Mouse (Mus musculus): Measurements from ENCODE around the gene H2-Ke6. TPM values are rescaled to one million over a fixed set of nuclear protein-coding genes. Genes with fewer than 3 reads are reported as not detected.

Gene H2-Ke6
- polyA plus RNA-seq (2015; fragmentation: Nextera tagmentation; extraction: Ambion mirVana), result 45.0 and 50.3 TPM in 2 replicates

DNA sequence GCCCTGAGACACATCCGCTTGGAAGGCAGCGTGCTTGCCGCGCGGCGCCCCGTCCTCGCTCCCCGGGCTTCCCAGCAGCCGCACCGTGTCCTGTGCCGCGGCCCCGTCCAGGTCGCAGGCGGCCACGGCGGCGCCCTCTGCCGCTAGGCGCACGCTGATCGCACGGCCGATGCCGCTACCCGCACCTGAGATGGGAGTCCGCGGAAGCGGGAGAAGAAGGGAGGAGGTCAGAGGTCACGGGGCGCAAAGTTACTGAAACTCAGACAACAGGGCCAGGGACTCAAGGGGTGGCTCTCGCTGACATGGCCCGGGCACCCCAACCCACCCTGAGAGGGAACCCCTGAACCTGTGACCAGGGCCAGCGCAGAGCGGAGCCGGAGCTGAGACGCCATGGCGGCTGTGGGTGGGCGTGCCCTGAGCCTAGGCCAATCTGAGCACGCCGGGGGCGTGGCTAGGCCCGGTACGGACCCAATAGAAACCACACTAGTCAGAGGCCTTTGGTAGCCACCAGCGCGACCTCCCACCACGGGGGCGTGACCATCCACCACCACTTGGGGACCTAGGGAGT is at the start of gene H2-Ke6:
TSS of gene H2-Ke6 (minus strand) at position 405 of the 568 bp plus-strand sequence.
- WGBS, result under 1% methylated on average over 47 of the region's 49 CpGs
- ATAC-seq (ENCODE audit: insufficient number of reproducible peaks, low FRiP score, low TSS enrichment, low read depth), result peak; percentile 72
- peaks cover 76% of the 10 kb centered on the region for H3K4me1 ChIP-seq

GRCm38 (mm10) chr17:34077549-34077948 is 49.7 kb upstream of the H2-Ke6 start:
- under 1% methylated on average over 9 of the region's 9 CpGs for WGBS
- ATAC-seq (ENCODE audit: insufficient number of reproducible peaks, low FRiP score, low TSS enrichment, low read depth), result no peak
- H3K4me2 ChIP-seq, result no peak overlapping the region
- no peaks in the 10 kb centered on the region for H3K9me3 ChIP-seq
- H3K9ac ChIP-seq, result no peak overlapping the region
- H3K36me3 ChIP-seq, result no peaks in the 10 kb centered on the region
- H3K4me3 ChIP-seq, result no peak overlapping the region
- H3K27ac ChIP-seq, result no peak overlapping the region
- 0 out of 2 replicates have a peak, but pooled peaks cover 3% of the 10 kb centered on the region for H3K4me1 ChIP-seq
- peaks cover 29% of the 10 kb centered on the region for H3K27me3 ChIP-seq

More for the DNA sequence above, at the start of gene H2-Ke6:
- H3K4me3 ChIP-seq, result peak within 1 kb of the TSS; percentile 96
- peak within 1 kb of the TSS; percentile 58 for H3K9ac ChIP-seq
- H3K27me3 ChIP-seq, result no peaks in the 10 kb centered on the region
- H3K27ac ChIP-seq, result peak within 1 kb of the TSS; percentile 81
- H3K4me2 ChIP-seq, result peak within 1 kb of the TSS; percentile 96
- H3K36me3 ChIP-seq, result peaks cover 31% of the 10 kb centered on the region
- H3K9me3 ChIP-seq, result no peaks in the 10 kb centered on the region

- H3K27ac ChIP-seq, result no peak overlapping the region
- no peaks in the 10 kb centered on the region for H3K9me3 ChIP-seq
- H3K9ac ChIP-seq, result no peak overlapping the region
- H3K36me3 ChIP-seq, result no peaks in the 10 kb centered on the region
- 40% methylated on average over 7 of the region's 7 CpGs for WGBS
- peaks cover 27% of the 10 kb centered on the region for H3K27me3 ChIP-seq
- no peak overlapping the region for H3K4me2 ChIP-seq
- 0 out of 2 replicates have a peak, but pooled peaks cover 3% of the 10 kb centered on the region for H3K4me1 ChIP-seq
- ATAC-seq (ENCODE audit: insufficient number of reproducible peaks, low FRiP score, low TSS enrichment, low read depth), result no peak
- H3K4me3 ChIP-seq, result no peak overlapping the region
Observed at GRCm38 (mm10) chr17:34075271-34075670, 47.4 kb upstream of the H2-Ke6 start.

DNA sequence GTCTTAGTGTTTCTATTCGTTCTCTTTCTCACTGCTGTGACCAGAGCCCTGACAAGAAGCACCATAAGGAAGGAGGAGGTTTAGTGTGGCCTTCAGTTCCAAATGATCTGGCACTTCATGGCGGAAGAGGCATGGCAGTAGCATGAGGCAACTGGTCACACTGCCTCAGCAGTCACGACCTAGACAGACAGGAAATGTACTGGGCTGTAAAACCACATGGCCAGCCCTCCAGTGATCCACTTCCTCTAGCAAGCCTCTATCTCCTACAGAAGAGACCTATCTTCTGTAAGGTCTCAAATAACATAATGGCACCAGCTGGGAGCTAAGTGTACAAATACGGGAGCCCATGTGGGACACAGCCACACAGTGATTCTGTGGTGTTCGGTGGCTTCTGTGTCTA is 44.2 kb upstream of the H2-Ke6 start:
- Histone ChIP-seq H3K27ac (no peak overlapping the region), H3K27me3 (peaks cover 21% of the 10 kb centered on the region), H3K9me3 (no peaks in the 10 kb centered on the region), H3K36me3 (no peaks in the 10 kb centered on the region), H3K9ac (no peak overlapping the region), H3K4me3 (no peak overlapping the region), H3K4me2 (no peak overlapping the region), H3K4me1 (0 out of 2 replicates have a peak, but pooled peaks cover 3% of the 10 kb centered on the region)
- ATAC-seq (ENCODE audit: insufficient number of reproducible peaks, low FRiP score, low TSS enrichment, low read depth), result no peak
- 73% methylated on average over 5 of the region's 5 CpGs for WGBS

- peaks cover 3% of the 10 kb centered on the region; the same call in 1 of the 2 replicates for H3K36me3 ChIP-seq
- ATAC-seq (ENCODE audit: insufficient number of reproducible peaks, low FRiP score, low TSS enrichment, low read depth), result no peak
- 56% methylated on average over 3 of the region's 3 CpGs for WGBS
- no peaks in the 10 kb centered on the region for H3K4me1 ChIP-seq
- no peak overlapping the region for H3K4me2 ChIP-seq
- H3K9me3 ChIP-seq, result no peaks in the 10 kb centered on the region
- H3K27ac ChIP-seq, result no peak overlapping the region
- no peak overlapping the region for H3K9ac ChIP-seq
- no peaks in the 10 kb centered on the region for H3K27me3 ChIP-seq
- H3K4me3 ChIP-seq, result no peak overlapping the region
Observed at GRCm38 (mm10) chr17:34068864-34069263, 41.0 kb upstream of the H2-Ke6 start.

- Histone ChIP-seq H3K4me2 (no peak overlapping the region), H3K4me3 (no peak overlapping the region), H3K9ac (no peak overlapping the region), H3K36me3 (peaks cover 14% of the 10 kb centered on the region), H3K27me3 (no peaks in the 10 kb centered on the region), H3K9me3 (no peaks in the 10 kb centered on the region), H3K4me1 (peaks cover 5% of the 10 kb centered on the region; the same call in 1 of the 2 replicates), H3K27ac (peak overlapping the region; percentile 19; the same call in 1 of the 2 replicates)
- 68% methylated on average over 7 of the region's 7 CpGs for WGBS
- no peak for ATAC-seq (ENCODE audit: insufficient number of reproducible peaks, low FRiP score, low TSS enrichment, low read depth)
Observed at GRCm38 (mm10) chr17:34057224-34057623, 29.4 kb upstream of the H2-Ke6 start.

DNA sequence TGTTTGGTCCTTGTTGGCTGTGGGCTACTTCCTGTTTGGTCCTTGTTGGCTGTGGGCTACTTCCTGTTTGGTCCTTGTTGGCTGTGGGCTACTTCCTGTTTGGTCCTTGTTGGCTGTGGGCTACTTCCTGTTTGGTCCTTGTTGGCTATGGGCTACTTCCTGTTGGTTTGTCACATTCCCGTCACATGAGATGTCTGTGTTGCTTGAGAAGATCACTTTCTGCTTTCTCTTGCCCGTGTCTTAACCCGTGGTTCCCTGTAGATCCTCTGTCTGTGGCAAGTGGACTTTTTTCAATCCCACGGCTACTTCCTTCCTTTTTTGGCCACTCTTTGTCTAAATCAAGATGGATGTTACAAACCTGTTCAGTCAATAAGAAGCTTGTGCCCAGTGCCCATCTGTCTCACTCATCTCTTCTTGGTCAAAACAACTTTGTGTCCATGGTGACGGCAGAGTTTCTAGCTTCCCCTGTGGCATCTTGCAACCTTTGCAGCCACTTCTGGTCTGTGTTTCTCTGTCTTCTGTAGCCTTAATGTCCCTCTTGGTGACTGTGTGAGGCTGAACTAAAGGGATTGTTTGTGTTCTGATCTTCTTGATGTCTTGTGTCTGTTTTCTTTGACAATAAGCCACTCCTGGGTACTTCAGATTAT is 19.7 kb upstream of the H2-Ke6 start:
- no peak overlapping the region for H3K9ac ChIP-seq
- H3K4me3 ChIP-seq, result no peak overlapping the region
- no peaks in the 10 kb centered on the region for H3K27me3 ChIP-seq
- no peak for ATAC-seq (ENCODE audit: insufficient number of reproducible peaks, low FRiP score, low TSS enrichment, low read depth)
- no peaks in the 10 kb centered on the region for H3K9me3 ChIP-seq
- no peak overlapping the region for H3K4me2 ChIP-seq
- H3K4me1 ChIP-seq, result 0 out of 2 replicates have a peak, but pooled peaks cover 6% of the 10 kb centered on the region
- no peak overlapping the region for H3K27ac ChIP-seq
- peaks cover 15% of the 10 kb centered on the region; the same call in 1 of the 2 replicates for H3K36me3 ChIP-seq
- 92% methylated on average over 5 of the region's 5 CpGs for WGBS

GRCm38 (mm10) chr17:34045941-34046340 is 18.1 kb upstream of the H2-Ke6 start:
- Histone ChIP-seq H3K4me2 (no peak overlapping the region), H3K4me1 (peaks cover 19% of the 10 kb centered on the region; the same call in 1 of the 2 replicates), H3K9me3 (no peaks in the 10 kb centered on the region), H3K27me3 (peaks cover 13% of the 10 kb centered on the region), H3K36me3 (peaks cover 13% of the 10 kb centered on the region; the same call in 1 of the 2 replicates), H3K27ac (no peak overlapping the region), H3K9ac (no peak overlapping the region), H3K4me3 (no peak overlapping the region)
- no peak for ATAC-seq (ENCODE audit: insufficient number of reproducible peaks, low FRiP score, low TSS enrichment, low read depth)
- WGBS, result 77% methylated on average over 14 of the region's 14 CpGs

DNA sequence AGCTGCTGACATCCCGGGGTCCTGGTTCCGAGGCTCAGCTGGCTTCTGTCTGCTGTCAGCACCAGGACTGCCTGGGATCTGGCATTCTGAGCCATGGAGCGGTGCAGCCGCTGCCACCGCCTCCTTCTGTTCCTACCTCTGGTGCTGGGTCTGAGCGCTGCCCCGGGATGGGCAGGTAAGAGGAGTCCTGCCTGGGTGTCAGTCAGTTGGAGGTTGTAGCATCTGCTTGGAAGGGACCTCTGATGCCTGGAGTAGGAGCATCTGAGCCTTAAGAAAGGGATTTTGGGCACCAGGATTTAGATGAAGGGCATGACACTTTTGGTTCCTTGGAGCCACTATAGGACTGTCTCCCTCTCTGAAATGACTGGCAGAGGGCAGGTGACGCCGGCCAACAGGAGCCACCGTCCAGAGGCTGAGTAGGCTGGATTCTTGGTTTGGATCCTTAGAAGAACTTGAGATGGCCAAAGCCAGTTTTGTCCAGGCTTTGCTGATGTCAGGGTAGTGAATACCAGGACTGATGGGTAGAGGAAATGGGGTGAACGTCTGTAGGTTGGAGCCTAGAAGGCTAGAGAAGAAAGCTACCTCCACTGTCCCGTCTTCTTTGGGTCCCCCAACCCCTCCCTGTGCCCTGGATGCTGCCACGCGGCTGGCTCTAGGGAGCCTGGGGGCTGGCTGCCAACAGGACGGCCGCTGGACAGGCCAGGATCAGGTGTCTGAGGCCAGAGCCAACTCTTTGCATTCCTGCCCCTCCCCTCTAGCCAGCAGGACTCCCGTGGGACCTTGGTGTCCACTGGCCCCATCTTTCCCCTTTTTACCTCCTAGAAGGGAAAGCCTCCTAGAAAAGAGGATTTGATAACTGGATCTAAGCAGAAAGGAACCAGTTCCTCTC is 11.9 kb upstream of the H2-Ke6 start:
- Histone ChIP-seq H3K36me3 (peaks cover 32% of the 10 kb centered on the region), H3K4me1 (peaks cover 46% of the 10 kb centered on the region), H3K9me3 (no peaks in the 10 kb centered on the region), H3K9ac (peak overlapping the region; percentile 21; the same call in 1 of the 2 replicates), H3K4me3 (peak overlapping the region; percentile 42), H3K27ac (peak overlapping the region; percentile 84), H3K4me2 (peak overlapping the region; percentile 40), H3K27me3 (peaks cover 27% of the 10 kb centered on the region)
- no peak for ATAC-seq (ENCODE audit: insufficient number of reproducible peaks, low FRiP score, low TSS enrichment, low read depth)
- WGBS, result 20% methylated on average over 17 of the region's 17 CpGs

DNA sequence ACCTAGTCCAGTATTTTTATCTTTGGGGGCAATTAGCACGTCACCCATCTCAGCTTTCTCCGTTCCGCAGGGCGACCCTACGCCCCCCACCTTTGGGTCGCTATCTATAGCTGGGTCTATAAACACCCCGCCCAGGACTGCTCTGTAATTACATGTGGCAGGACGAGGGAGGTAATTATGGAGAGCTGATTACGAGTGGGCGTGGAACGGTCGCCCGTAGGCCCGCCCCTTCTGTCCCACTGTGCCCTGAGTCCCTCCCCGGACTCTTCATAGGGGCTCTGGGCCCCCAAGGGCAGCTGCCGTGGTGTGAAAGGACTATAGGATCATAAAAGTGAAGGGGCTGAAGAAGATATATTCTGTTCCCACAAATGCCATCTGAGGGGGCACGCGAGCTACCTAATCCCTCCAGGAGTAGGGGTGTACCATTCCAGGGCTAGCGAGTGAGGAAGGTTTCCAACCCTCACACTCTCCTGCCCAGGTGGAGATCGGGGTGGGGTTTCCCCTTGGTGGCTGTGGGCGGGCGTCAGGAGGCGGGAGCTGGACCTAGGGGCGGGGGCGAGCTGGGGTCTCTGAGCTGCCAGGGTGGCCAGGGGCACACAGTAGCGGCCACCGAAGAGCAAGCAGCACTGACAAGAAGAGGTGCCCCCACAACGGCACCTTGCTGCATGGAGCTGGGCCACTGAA is 11.2 kb upstream of the H2-Ke6 start, which contains the start of gene Col11a2:
TSS of gene Col11a2 (plus strand) at position 560 of the 684 bp plus-strand sequence.
- Histone ChIP-seq H3K4me2 (peak within 1 kb of the TSS; percentile 40), H3K27me3 (peaks cover 27% of the 10 kb centered on the region), H3K4me3 (peak within 1 kb of the TSS; percentile 42), H3K4me1 (peaks cover 48% of the 10 kb centered on the region), H3K36me3 (peaks cover 38% of the 10 kb centered on the region), H3K9me3 (no peaks in the 10 kb centered on the region), H3K9ac (peak within 1 kb of the TSS; percentile 21; the same call in 1 of the 2 replicates), H3K27ac (peak within 1 kb of the TSS; percentile 84)
- ATAC-seq (ENCODE audit: insufficient number of reproducible peaks, low FRiP score, low TSS enrichment, low read depth), result peak; percentile 58
- WGBS, result 4% methylated on average over 28 of the region's 28 CpGs

- Histone ChIP-seq H3K9ac (no peak overlapping the region), H3K9me3 (no peaks in the 10 kb centered on the region), H3K4me2 (peak overlapping the region; percentile 40), H3K36me3 (peaks cover 44% of the 10 kb centered on the region), H3K4me1 (peaks cover 54% of the 10 kb centered on the region), H3K27ac (peak overlapping the region; percentile 84), H3K27me3 (peaks cover 27% of the 10 kb centered on the region), H3K4me3 (peak overlapping the region; percentile 42)
- ATAC-seq (ENCODE audit: insufficient number of reproducible peaks, low FRiP score, low TSS enrichment, low read depth), result peak; percentile 41; the same call in 1 of the 2 replicates
- WGBS, result 16% methylated on average over 21 of the region's 21 CpGs
Observed at GRCm38 (mm10) chr17:34038440-34038839, 10.6 kb upstream of the H2-Ke6 start.
